Mouse (Mus musculus) adrenal gland, adult 8-10 months (tissue): ENCODE data around the gene Fam129c. TPM values are rescaled to one million over a fixed set of nuclear protein-coding genes. Genes with fewer than 3 reads are reported as not detected.

Experiments used
- DNase-seq: peaks from one replicate; pipeline ENCODE4 v3.0.0; 2022
- total RNA-seq, 4 experiments: library from RNA; stranded (reverse); gene quantifications; 2 replicates each; pipeline ENCODE4 v1.2.4; 2022

Gene Fam129c
- total RNA-seq, 4 experiments from 2014 or later: 1.5 to 3.0 (median 2.3) TPM

DNA sequence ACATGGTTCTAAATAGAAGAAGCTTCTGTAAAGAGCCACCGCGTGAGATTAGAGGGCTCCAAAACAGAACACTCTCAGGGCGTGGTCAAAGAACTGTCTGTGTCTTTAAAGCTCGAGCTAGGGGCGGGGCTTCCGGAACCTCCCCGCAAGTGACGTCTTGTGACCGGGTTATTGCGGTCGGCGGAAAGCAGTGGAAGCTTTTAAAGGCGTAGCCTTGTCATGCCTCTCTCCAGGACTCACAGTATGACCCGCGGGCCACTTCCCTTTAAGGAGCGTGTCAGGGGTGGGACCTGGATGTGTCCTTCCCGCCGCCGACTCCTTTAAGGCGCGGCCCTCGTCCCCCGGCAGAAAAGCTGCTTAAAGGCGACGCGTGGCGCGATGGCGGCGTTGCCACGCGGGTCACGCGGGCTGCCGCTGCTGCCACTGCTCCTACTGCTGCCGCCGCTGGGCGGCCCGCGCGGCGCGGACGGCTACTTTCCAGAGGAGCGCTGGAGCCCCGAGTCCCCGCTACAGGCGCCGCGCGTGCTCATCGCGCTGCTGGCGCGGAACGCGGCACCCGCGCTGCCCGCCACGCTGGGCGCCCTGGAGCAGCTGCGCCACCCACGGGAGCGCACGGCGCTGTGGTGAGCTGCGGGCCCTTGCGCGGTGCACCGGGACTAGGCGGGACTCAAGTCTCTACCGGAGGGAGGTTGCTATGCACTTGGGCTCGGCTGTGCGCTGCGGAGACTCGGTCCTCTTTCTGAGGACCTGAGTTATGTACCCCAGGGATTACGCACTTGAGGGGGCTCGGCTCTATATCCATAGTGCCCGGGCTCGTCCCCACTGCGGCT lies 13.6 kb downstream of the Fam129c start, which contains the start of gene Colgalt1:
Gene Colgalt1 (plus strand): TSS at position 177 of the 830 bp plus-strand sequence.
- peak; percentile 99 for DNase-seq

DNA sequence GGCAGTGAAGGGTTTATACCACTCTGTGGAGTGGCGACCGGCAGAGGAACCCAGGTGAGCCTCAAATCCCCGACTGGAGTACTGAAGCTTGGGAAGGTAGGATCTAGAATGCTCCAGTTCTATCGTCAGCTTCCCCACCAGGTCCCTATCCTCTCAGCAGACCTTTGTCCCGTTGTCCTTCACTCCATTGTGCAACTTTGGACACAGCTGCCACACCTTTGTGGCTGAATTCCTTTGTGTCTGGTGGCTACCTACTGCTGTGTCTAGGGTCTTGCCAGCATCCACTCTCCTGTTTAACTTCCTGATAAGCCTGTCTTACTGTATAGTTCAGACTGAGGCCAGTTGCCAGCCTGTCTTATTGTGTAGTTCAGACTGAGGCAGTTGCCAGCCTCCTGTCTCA lies 14.7 kb downstream of the Fam129c start:
- DNase-seq: no peak

DNA sequence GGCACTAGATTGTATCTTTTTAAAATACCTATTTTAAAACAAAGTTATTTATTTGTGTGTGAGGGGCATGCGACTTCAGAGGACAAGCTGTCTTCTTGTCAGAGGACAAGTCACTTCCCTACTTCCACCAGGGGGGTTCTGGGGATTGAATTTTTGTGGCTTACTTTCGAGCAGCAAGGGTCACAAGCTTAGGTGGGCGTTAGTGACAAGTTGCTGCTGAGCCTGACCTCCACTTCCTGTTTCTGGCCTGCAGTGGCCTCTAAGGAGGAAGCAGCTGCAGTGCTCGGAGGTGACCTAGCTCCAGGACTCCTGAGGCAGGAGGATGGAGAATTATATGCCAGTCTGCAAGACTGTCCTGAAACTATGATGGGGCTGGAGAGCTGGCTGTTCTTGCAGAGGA lies 16.0 kb downstream of the Fam129c start:
- DNase-seq: no peak

DNA sequence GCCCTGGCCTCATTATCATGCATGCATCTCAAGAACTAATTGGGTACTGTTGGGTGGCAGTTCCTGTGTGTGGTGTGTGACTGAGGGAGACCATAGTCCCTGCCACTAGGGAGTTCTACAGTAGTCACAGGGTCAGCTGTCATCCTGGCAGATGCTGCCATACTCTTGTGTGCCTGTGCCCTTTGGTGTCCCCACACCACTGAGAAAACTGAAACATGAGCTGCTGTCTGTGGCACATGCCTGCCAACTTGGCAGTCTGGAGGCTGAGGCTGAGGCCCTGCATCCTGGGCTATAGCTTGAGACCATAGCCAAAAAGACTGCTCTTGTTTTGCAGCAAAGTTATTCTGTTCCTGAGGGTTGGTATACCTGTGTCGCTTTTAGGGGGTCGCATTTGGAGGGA lies 22.3 kb downstream of the Fam129c start:
- no peak for DNase-seq

DNA sequence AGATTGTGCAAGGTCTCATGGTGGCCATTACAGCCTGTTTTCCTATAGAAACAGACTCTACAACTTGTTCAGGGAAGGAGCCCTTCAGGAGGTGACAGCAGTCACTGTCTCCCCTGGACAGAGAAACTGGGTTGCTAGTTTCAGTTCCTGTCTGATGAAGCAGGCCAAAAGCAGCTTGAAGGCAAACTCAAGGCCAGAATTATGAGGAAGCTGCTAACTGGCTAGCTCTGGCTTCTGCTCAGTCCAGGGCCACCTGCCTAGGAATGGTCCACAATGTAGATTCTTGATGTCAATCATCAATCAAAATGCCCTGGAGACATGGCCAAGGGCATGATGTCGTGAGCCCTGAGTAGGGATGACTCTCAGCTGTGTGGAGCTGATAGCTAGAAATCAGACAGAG lies 27.6 kb downstream of the Fam129c start:
- DNase-seq: no peak

DNA sequence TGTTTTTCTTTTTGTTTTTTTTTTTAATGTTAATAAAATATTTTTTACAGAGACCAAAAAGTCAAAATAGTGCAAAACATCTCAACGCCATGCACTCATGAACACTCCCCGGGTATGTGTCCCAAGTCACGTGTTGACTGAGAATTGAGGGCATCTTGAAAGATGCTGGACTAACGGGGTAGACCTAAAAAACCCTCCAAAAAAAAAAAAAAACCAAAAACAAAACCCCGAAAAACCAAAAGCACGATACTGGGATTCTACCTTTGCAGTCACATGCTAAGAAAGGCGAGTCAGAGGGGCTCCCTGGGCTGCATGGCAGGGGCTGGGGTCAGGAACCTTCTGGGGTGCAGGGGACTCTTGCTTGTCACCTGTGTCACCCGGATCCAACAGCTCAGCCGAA lies 29.3 kb downstream of the Fam129c start:
- DNase-seq: no peak

DNA sequence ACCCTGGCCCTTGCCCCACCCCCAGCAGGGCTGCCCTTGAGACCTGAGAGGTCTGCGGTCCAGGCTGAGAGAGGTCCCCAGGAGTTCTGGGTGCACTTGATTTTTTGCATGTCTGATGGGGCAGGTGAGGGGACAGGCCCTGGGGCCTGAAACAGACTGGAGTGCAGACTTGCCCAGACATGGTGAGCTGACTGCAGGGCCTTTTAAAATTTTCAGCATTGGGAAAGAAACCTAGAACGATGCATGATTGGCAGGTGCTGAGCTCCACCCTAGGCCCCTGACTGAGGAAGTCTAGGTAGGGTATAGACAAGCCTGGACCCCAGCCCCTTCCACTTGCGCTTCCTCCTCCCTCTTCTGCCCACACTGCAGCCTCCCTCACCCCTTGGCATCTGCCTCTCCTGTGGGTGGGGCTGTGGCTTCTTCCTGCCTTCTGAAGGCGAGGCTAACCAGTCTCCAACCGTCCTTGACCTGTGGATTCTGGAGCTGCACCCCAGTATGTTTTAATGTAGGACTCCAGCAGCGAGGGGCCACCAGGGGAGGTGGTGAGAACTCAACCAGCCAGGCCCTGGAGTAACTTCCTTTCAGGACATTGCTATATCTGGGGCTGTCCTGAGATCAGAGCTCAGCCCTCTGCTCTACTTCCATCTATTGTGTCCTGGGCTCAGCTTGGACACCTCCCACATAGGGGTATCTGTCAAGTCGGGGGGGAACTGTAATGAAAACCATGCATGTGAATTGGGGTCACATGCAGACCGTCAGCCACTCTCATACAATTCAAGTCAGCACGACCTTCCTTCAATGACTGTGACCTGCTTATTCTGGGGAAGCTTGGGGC lies 30.0 kb downstream of the Fam129c start:
- DNase-seq: no peak

DNA sequence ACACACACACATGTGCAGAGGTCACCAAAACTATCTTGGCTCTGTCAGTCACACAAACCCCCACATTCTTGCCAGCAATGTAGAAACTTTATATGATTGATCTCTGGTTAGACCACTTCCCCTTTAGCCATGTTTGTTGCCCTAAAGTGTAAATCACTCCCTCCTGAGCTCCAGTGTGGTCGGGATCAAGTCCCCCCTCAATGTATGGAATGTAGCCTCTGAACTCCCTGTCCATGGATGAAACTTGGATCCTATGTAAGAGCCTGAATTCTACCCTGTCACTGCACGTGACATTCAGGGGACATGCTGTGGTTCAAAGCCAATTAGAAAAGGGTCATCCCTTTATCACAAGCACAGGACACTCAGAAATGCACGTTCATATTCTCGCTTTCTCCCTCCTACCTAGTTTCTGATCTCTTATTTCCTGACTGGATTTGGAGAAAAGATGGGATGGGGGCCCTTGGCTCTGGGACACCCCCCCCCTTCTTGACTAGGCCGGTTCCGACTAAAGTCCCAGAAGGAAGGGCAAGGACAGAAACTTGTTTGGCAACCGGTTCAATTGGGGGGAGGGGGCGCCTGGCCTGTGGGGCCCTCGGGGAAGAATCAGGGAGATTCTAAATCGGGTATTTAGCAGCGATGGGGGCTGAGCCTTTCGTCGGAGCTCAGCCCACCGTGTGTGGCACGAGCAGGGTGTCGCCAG lies 31.1 kb downstream of the Fam129c start:
- no peak for DNase-seq

DNA sequence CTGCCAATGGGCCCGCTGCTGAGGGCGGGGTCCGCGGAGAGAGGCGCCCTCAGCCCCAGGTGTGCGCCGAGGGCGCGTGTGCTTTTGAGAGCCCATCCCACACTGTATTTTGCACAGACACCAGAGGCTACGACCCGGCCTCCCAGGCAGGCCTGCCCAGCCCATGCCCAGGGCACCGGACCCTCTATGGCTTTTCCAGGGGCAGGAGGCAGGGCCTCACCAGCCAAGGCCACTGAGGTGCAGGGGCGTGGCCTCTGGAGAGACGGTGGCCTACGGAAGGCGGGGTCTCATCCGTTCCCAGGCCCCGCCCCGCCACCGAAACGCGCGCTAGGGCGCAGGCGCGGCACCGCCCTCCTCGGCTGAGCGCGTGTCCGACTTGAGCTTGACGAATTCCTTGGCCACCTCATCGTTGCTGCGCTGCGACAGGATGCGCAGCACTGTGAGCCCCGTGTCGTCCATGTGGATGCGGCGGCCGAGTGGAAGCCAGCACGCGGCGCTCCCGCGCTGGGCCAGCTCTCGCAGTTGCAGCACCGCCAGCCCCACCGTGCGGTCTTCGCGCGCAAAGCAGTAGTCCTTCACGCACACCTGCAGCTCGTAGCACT lies 31.7 kb downstream of the Fam129c start:
- DNase-seq: peak; percentile 96

DNA sequence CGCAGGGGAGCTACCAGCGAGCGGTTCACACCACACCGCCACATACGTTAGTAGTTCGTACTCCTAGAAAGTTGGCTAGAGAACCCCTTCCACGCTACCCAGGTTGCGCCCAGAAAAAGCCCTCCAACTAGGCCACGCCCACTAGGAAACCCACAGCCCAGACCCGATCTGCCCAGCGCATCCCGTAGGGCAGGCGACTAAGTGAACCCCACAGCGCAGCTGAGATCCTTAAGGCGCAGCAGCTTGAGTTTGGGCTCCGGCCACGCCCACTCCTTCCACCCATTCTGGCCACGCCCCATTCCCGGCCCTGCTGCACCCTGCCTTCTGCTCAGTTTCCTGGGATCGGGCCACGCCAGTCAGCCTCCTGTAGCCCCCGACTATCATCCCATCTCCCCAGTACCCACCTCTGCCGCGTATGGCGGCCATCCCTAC lies 32.3 kb downstream of the Fam129c start:
- peak; percentile 68 for DNase-seq

DNA sequence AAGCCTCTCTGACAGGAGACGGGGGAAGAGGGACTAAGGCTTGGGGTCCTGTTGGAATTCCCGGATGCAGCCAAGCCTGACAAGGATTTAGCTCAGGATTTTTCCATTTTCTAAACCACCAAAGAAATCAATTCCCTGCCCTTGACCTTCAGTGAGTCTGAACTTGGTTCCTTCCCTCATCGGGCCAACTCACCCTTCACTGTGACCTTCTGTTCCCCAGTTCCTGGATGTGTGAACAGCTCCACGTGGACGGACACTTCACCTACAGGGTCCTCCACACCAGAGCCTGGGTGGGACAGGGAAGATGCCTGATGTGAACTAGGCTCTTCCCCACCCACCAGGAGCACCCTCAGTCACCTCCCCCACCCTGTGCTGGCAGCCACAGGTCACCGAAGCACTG lies 33.3 kb downstream of the Fam129c start:
- no peak for DNase-seq

DNA sequence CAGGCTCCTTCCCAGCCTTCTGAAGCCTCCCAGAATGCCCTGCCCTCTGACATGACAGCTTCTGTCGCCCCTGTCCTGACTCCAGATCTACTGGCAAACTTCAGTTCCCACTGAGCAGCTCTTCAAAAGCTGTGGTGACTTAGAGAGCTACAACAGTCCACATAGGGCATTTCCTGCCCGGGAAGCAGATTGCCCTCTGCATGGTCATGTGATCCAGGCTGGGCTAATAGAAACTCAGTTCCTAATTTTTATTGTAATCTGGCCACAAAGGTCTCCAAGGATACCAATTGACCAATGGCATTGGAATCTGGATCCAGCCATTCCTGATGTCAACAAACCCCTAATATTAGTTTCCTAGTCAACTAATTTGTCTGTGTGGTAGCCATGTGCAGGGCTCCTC lies 34.4 kb downstream of the Fam129c start:
- DNase-seq: no peak

DNA sequence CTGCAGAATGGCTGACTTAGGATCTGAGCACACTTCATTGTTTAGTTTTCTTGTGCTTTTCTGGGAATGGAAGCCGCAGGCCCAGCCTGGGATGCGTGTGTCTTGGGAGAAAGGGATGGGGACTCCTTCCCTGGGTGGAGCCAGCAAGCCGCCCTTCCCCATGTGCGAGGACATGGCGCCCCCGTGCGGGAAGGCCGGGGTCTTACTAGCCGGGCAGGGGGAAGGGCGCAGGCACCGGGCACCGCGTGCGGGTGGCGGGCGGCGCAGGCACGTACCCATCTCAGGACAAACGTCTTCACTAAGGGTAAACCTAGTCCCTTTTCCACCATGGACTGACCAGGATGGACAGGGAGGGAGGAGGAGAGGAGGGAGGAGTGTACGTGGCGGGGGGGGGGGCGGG lies 35.7 kb downstream of the Fam129c start:
- peak; percentile 58 for DNase-seq

DNA sequence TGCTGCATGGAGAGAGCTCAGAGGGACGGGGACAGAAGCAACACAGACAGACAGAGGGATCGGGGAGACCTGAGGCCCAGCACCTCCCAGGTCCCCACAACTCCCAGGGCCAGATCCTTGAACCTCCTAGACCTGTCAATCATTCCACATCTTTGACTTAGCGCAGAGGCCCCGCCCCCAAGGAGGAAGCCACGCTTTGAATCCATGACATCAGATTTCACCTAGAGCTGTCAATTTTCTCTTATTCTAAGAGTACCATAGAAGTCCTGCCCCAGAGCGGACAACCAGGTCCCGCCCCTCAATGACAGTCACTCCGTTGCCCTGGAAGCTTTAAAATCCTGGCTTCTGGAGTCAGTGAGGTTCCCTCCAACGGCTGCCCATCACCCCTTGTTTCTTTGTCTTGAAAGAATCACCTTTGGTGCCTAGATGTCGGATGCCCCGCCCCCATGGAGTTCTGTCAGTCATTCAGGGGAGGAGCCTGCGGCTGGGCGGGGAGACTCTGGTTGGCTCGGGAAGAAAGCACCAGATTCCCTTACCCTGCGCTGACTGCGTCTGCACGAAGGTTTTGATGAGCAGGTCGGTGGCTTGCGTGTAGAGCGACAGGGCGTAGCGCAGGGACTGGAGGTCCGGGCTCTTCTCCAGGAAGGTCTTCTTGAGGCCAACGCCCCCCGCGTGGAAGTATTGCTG lies 36.7 kb downstream of the Fam129c start:
- DNase-seq: peak; percentile 69

DNA sequence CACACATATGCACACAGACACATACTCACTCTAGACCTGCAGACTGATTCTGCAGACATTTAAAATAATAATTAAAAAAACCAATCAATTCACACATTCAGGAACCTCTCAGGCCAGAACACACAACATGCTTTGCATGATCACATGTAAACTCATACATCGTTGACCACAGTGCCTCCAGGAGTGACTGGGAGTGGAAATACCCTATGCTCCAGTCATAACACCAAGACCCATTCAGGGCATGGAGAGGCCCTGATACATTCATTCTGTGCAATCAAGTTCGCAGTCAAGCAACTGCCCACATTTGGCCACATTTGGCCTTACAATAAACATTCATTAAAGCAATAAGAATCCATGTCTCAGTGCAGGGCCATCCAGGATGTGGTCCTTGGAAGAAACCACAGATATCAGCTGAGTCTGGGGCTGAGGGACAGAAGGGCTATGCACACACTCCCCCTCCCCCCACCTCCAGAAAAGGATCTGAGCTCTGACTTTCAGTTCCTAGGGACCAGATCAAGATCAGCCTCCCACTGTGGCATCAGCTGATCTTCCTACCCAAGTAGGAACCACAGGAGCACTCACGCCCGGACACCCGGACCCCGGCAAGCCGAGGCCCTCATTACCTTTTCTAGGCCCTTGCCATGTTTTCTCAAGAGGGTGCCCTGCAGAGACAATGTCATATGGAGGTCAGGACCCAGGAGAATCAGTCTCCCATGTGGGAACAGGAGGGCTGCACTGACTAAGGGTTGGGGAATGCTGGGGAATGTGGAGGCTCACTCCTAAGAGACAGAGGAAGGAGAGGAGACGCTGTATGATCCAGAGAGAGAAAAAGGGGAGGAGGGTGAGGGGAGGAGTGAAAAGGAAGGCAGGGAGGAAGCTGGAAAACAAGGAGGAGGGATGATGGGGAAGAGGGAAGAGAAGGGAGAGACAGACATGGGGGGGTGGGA lies 40.0 kb downstream of the Fam129c start:
- DNase-seq: no peak

DNA sequence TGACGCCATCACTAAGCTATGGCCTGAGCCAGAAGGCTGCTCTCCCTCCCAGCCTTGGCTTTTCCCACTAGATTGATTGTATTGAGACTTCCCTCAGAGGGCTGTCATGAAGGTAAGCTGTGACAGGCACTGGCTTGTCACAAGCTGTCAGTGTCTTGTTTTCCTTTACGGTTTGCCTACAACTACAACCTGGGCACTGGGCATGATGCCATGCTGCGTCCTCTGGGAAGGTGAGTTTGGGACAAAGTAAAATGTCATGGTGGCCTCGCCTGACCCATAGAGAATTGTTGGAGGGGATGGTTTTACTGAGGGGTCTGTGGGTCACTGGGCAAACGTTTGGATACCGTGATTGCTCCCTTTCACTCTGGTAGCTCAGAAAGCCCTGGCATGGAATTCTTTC lies 40.9 kb downstream of the Fam129c start:
- DNase-seq: no peak

DNA sequence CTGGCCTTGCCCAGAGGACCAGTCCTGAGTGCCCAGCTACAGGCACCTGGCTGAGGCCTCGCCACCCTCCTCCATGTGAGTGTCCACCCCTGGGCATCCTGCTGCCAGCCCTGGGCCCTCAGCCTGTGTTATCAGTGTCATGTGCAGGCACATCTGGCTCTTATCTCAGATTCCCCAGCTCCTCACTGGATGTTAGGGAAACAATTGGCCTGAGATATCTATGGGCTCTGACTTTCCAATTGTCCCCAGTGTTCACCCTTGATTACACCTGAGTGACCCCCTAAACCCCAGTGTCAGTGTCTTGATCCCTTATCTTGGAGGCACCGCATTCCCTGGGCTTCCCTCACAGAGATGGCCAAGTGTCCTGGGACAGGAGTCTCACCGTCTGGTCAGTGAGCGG lies 41.9 kb downstream of the Fam129c start:
- no peak for DNase-seq

DNA sequence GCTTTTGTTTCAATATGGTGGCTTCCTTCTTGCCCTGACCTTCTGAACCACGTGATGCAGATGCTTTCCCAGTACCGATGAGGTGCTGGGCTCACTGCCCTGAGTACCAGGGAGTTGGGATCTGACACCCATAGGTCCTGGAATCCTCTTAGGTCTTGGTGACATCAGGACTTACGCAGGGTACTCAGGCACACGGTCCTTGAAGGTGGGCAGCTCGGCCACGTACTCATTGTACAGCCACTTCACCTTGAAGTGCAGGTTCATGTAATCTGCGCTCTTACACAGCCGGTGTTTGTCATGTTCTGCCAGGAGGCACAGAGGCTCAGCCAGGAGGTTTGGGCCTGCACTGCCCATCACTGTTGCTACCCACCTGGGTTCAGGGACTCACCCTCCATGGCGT lies 48.1 kb downstream of the Fam129c start:
- DNase-seq: no peak

DNA sequence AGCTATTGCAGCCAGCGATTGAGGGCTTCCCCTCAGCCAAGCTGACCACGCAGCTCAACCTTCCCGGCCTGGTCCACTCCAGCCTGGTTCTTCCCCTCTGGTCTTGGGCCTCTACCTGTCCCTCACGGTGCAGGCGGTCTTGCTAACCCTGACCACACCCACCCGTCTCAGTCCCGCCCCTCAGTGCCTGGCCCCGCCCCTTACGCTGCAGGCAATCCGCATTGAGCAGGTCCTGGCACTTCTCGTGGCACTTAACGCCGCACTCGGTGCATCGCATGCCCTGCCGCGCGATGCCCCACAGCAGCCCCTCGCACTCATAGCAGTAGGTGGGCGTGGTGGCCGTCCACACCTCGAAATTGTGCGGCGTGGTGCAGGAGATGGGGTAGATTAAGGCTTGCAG lies 57.2 kb downstream of the Fam129c start:
- DNase-seq: no peak
